Mouse (Mus musculus): ENCODE measurements at regions not wholly inside any gene's neighbourhood (a gene's known extent, or its start where the extent isn't known, plus 50 kb on each side); places are given as distances from the start of the nearest gene placed in this dataset.

- DNase-seq, result peak; percentile 8 to 10
- intact Hi-C loops (cut with DNase I), result no loop called here
Observed at GRCm38 (mm10) chr3:39898961-39899360, 632.1 kb upstream of the Intu start.

GRCm38 (mm10) chr3:39900207-39900606 is 630.9 kb upstream of the Intu start:
- DNase-seq, result peak; percentile 8 to 25
- intact Hi-C loops (cut with DNase I), result no loop called here

- DNase-seq, result no peak
- intact Hi-C loops (cut with DNase I), result no loop called here
Observed at GRCm38 (mm10) chr3:39904377-39904776, 626.7 kb upstream of the Intu start.

GRCm38 (mm10) chr3:39908676-39909362 is 622.3 kb upstream of the Intu start:
- DNase-seq, result no peak

GRCm38 (mm10) chr3:39909642-39910041 is 621.4 kb upstream of the Intu start:
- intact Hi-C loops (cut with DNase I), result no loop called here
- no peak for DNase-seq

More at GRCm38 (mm10) chr3:39908676-39909362, 622.3 kb upstream of the Intu start:
- intact Hi-C loops (cut with DNase I), result no loop called here

- DNase-seq, result no peak
- intact Hi-C loops (cut with DNase I), result no loop called here
Observed at GRCm38 (mm10) chr3:39918601-39919000, 612.5 kb upstream of the Intu start.

- DNase-seq, result no peak
- intact Hi-C loops (cut with DNase I), result no loop called here
Observed at GRCm38 (mm10) chr3:39925436-39925835, 605.6 kb upstream of the Intu start.

- no peak for DNase-seq
- intact Hi-C loops (cut with DNase I), result no loop called here
Observed at GRCm38 (mm10) chr3:39928421-39928820, 602.7 kb upstream of the Intu start.

GRCm38 (mm10) chr3:39933372-39933771 is 597.7 kb upstream of the Intu start:
- intact Hi-C loops (cut with DNase I), result no loop called here
- no peak for DNase-seq

GRCm38 (mm10) chr3:39937719-39938278 is 593.3 kb upstream of the Intu start:
- intact Hi-C loops (cut with DNase I), result no loop called here
- DNase-seq, result no peak

- peak; percentile 65 to 67 for DNase-seq
- intact Hi-C loops (cut with DNase I), result no loop called here
Observed at GRCm38 (mm10) chr3:39944581-39944980, 586.5 kb upstream of the Intu start.

GRCm38 (mm10) chr3:39952103-39952502 is 579.0 kb upstream of the Intu start:
- intact Hi-C loops (cut with DNase I), result no loop called here
- no peak for DNase-seq

GRCm38 (mm10) chr3:39952556-39952955 is 578.5 kb upstream of the Intu start:
- no peak for DNase-seq
- intact Hi-C loops (cut with DNase I), result no loop called here

- intact Hi-C loops (cut with DNase I), result no loop called here
- no peak for DNase-seq
Observed at GRCm38 (mm10) chr3:39961836-39962640, 569.0 kb upstream of the Intu start.

GRCm38 (mm10) chr3:39965431-39965830 is 565.7 kb upstream of the Intu start:
- intact Hi-C loops (cut with DNase I), result no loop called here

GRCm38 (mm10) chr3:39966390-39966789 is 564.7 kb upstream of the Intu start:
- no peak for DNase-seq
- intact Hi-C loops (cut with DNase I), result no loop called here

More at GRCm38 (mm10) chr3:39965431-39965830, 565.7 kb upstream of the Intu start:
- no peak for DNase-seq

GRCm38 (mm10) chr3:39976937-39977336 is 554.1 kb upstream of the Intu start:
- intact Hi-C loops (cut with DNase I), result no loop called here

GRCm38 (mm10) chr3:39978916-39979679 is 552.0 kb upstream of the Intu start:
- no peak for DNase-seq
- intact Hi-C loops (cut with DNase I), result no loop called here

More at GRCm38 (mm10) chr3:39976937-39977336, 554.1 kb upstream of the Intu start:
- no peak for DNase-seq

GRCm38 (mm10) chr3:39982656-39983055 is 548.4 kb upstream of the Intu start:
- no peak for DNase-seq
- intact Hi-C loops (cut with DNase I), result no loop called here

- intact Hi-C loops (cut with DNase I), result no loop called here
- DNase-seq, result no peak
Observed at GRCm38 (mm10) chr3:39987710-39988109, 543.4 kb upstream of the Intu start.

- peak; percentile 19 to 37 for DNase-seq
- intact Hi-C loops (cut with DNase I), result loop anchor here (2.0 to 10.0 kb wide), 3 partner anchors 392 to 1114 kb away; no protein-coding TSS in a partner anchor
Observed at GRCm38 (mm10) chr3:39998628-39999027, 532.5 kb upstream of the Intu start.
